ENCODE assay signal across 9 mouse cellular contexts in the genomic region with DNA sequence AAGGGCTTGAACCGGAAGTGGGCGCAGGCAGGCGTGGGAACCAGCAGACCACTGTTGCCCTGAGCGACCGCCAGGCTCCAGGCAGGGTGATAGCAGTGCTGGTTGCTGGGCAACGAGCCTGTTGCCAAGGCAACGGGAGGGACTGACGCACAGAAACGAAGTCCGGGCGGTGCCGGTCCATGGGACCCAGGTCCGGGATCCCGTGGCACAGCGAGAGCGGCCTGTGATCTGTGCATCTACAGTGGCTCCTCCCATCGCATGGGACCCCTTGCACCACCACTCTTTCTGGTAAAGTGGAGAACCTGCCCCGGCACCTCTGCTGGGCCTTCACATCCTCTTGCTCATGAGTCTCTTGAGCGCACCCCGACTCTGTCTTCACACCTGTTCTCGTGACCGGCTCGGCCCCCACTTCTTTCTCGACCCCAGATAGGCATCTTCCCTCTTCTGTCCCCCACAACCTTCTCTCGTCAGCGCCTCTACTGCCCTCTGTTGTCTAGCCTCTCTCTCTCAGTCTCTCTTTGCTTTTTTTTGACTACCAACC. TPM values are rescaled to one million over a fixed set of nuclear protein-coding genes. Genes with fewer than 3 reads are reported as not detected.
DNase-seq lines count a peak whose midpoint lies in the region; ATAC-seq and TF ChIP-seq lines count a peak whose summit lies in the region.
"Had no signal": no experiment of that assay in that cellular context is flagged by ENCODE, and none has a peak within 500 bp of the region (broad histone marks: within the 10 kb centered on the region; RNA-seq: fewer than 3 reads in every experiment).

No protein-coding gene starts in this region.

- no peaks in the 10 kb centered on the region for H3K36me3 ChIP-seq in embryonic facial prominence, embryonic 10.5 days (replicated peaks)
- H3K36me3 ChIP-seq in heart, embryonic 11.5 days (ENCODE audit: control insufficient read depth, insufficient read depth, low read length): no peaks in the 10 kb centered on the region
- H3K36me3 ChIP-seq in kidney, embryonic 14.5 days (ENCODE audit: control insufficient read depth, insufficient read depth, low read length): no peaks in the 10 kb centered on the region
- H3K36me3 ChIP-seq in limb, embryonic 11.5 days (ENCODE audit: control insufficient read depth, insufficient read depth, low read length): no peaks in the 10 kb centered on the region
- H3K36me3 ChIP-seq in midbrain, embryonic 13.5 days: peaks cover 14% of the 10 kb centered on the region
- no peaks in the 10 kb centered on the region for H3K36me3 ChIP-seq in stomach, postnatal 0 days (ENCODE audit: control insufficient read depth, insufficient read depth, low read length)

- WGBS in embryonic facial prominence, embryonic 10.5 days: 3% methylated on average over 26 of the region's 26 CpGs
- WGBS in heart, embryonic 11.5 days (ENCODE audit: insufficient replicate concordance): 4% methylated on average over 26 of the region's 26 CpGs
- WGBS in kidney, embryonic 14.5 days: 3% methylated on average over 26 of the region's 26 CpGs
- 2% methylated on average over 23 of the region's 26 CpGs for WGBS in limb, embryonic 11.5 days
- WGBS in midbrain, embryonic 13.5 days: under 1% methylated on average over 26 of the region's 26 CpGs
- 4% methylated on average over 26 of the region's 26 CpGs for WGBS in stomach, postnatal 0 days

- peak overlapping the region; percentile 55 for H3K4me3 ChIP-seq in embryonic facial prominence, embryonic 10.5 days
- H3K4me3 ChIP-seq in heart, embryonic 11.5 days (ENCODE audit: low read depth, low read length): peak overlapping the region; percentile 26
- peak overlapping the region; percentile 32 for H3K4me3 ChIP-seq in kidney, embryonic 14.5 days (ENCODE audit: low read length)
- H3K4me3 ChIP-seq in limb, embryonic 11.5 days (ENCODE audit: low read depth, low read length): peak overlapping the region; percentile 30
- H3K4me3 ChIP-seq in midbrain, embryonic 13.5 days (replicated peaks): peak overlapping the region; percentile 57
- peak overlapping the region; percentile 24; the same call in 1 of the 2 replicates for H3K4me3 ChIP-seq in stomach, postnatal 0 days (ENCODE audit: low read depth, low read length)
- H3K4me3 ChIP-seq: erythroblast, embryonic 14.5 days had no signal

- H3K4me1 ChIP-seq in embryonic facial prominence, embryonic 10.5 days: peaks cover 18% of the 10 kb centered on the region
- peaks cover 10% of the 10 kb centered on the region for H3K4me1 ChIP-seq in heart, embryonic 11.5 days (ENCODE audit: control insufficient read depth, insufficient read depth, low read length)
- no peaks in the 10 kb centered on the region for H3K4me1 ChIP-seq in kidney, embryonic 14.5 days (ENCODE audit: control insufficient read depth, insufficient read depth, low read length)
- H3K4me1 ChIP-seq in limb, embryonic 11.5 days (ENCODE audit: control insufficient read depth, insufficient read depth, low read length): 0 out of 2 replicates have a peak, but pooled peaks cover 6% of the 10 kb centered on the region
- H3K4me1 ChIP-seq in midbrain, embryonic 13.5 days (replicated peaks): peaks cover 19% of the 10 kb centered on the region
- H3K4me1 ChIP-seq in stomach, postnatal 0 days (replicated peaks; ENCODE audit: control insufficient read depth, insufficient read depth): no peaks in the 10 kb centered on the region

- H3K27ac ChIP-seq in embryonic facial prominence, embryonic 10.5 days (replicated peaks): peak overlapping the region; percentile 66
- no peak overlapping the region for H3K27ac ChIP-seq in heart, embryonic 11.5 days (ENCODE audit: low read depth, low read length)
- no peak overlapping the region for H3K27ac ChIP-seq in kidney, embryonic 14.5 days (ENCODE audit: low read depth, low read length)
- no peak overlapping the region for H3K27ac ChIP-seq in limb, embryonic 11.5 days (replicated peaks; ENCODE audit: low read depth, low read length)
- peak overlapping the region; percentile 92 for H3K27ac ChIP-seq in midbrain, embryonic 13.5 days
- no peak overlapping the region for H3K27ac ChIP-seq in stomach, postnatal 0 days (replicated peaks)

- no peak for TF ChIP-seq EP300 in stomach, postnatal 0 days (optimal IDR thresholded peaks at IDR 0.05)

- H3K9ac ChIP-seq in heart, embryonic 11.5 days (ENCODE audit: low read depth, low read length): no peak overlapping the region
- 0 out of 2 replicates have a peak overlapping the region, but pooled peaks have one; percentile 23 for H3K9ac ChIP-seq in kidney, embryonic 14.5 days (ENCODE audit: low read depth, low read length)
- H3K9ac ChIP-seq in limb, embryonic 11.5 days (ENCODE audit: low read length): no peak overlapping the region
- peak overlapping the region; percentile 65 for H3K9ac ChIP-seq in midbrain, embryonic 13.5 days (replicated peaks)
- H3K9ac ChIP-seq in stomach, postnatal 0 days (ENCODE audit: low read length): no peak overlapping the region

- H3K27me3 ChIP-seq in embryonic facial prominence, embryonic 10.5 days (replicated peaks; ENCODE audit: low read depth, poor library complexity, severe bottlenecking): peaks cover 25% of the 10 kb centered on the region
- peaks cover 13% of the 10 kb centered on the region for H3K27me3 ChIP-seq in heart, embryonic 11.5 days (ENCODE audit: control insufficient read depth, insufficient read depth, low read length)
- no peaks in the 10 kb centered on the region; the same call in 1 of the 2 replicates for H3K27me3 ChIP-seq in kidney, embryonic 14.5 days (ENCODE audit: control insufficient read depth, insufficient read depth, low read length)
- no peaks in the 10 kb centered on the region for H3K27me3 ChIP-seq in limb, embryonic 11.5 days (ENCODE audit: control insufficient read depth, insufficient read depth, low read length)
- H3K27me3 ChIP-seq in midbrain, embryonic 13.5 days: no peaks in the 10 kb centered on the region
- no peaks in the 10 kb centered on the region for H3K27me3 ChIP-seq in stomach, postnatal 0 days (ENCODE audit: control insufficient read depth, insufficient read depth, low read length)

- peak; percentile 68; the same call in 1 of the 2 replicates for ATAC-seq in heart, embryonic 11.5 days (replicated peaks; ENCODE audit: insufficient number of reproducible peaks, low FRiP score, low TSS enrichment)
- peak; percentile 83 for ATAC-seq in kidney, embryonic 14.5 days (ENCODE audit: low FRiP score, low TSS enrichment)
- ATAC-seq in limb, embryonic 11.5 days (ENCODE audit: insufficient number of reproducible peaks, low FRiP score, low TSS enrichment, low read depth): peak; percentile 67
- peak; percentile 93 for ATAC-seq in midbrain, embryonic 13.5 days
- peak; percentile 68 for ATAC-seq in stomach, postnatal 0 days (ENCODE audit: low FRiP score, low TSS enrichment)

- peak; percentile 75 for DNase-seq in adrenal gland, postnatal 36 days
- peak; percentile 85 for DNase-seq in embryonic facial prominence, embryonic 10.5 days (ENCODE audit: low spot score)
- DNase-seq in limb, embryonic 11.5 days (ENCODE audit: low spot score): peak; percentile 80
- peak; percentile 59 for DNase-seq in stomach, postnatal 0 days (ENCODE audit: low spot score)
- DNase-seq in gastrocnemius, postnatal 36 days: no peak

- intact Hi-C loops in gastrocnemius, postnatal 36 days (cut with DNase I): no loop called here

- peaks cover 5% of the 10 kb centered on the region; the same call in 1 of the 2 replicates for H3K9me3 ChIP-seq in embryonic facial prominence, embryonic 10.5 days
- H3K9me3 ChIP-seq in heart, embryonic 11.5 days (replicated peaks; ENCODE audit: control insufficient read depth, low read length): no peaks in the 10 kb centered on the region
- H3K9me3 ChIP-seq in kidney, embryonic 14.5 days (ENCODE audit: control insufficient read depth, low read length): no peaks in the 10 kb centered on the region
- no peaks in the 10 kb centered on the region for H3K9me3 ChIP-seq in limb, embryonic 11.5 days (ENCODE audit: control insufficient read depth, low read length)
- no peaks in the 10 kb centered on the region for H3K9me3 ChIP-seq in midbrain, embryonic 13.5 days
- H3K9me3 ChIP-seq in stomach, postnatal 0 days (ENCODE audit: control insufficient read depth, low read length): no peaks in the 10 kb centered on the region

- TF ChIP-seq CTCF in stomach, postnatal 0 days (IDR thresholded peaks at IDR 0.05; ENCODE audit: low read depth): peak; percentile 29; the same call in 1 of the 2 replicates

- H3K4me2 ChIP-seq in heart, embryonic 11.5 days: peak overlapping the region; percentile 61
- peak overlapping the region; percentile 62 for H3K4me2 ChIP-seq in kidney, embryonic 14.5 days (replicated peaks; ENCODE audit: low read depth, low read length)
- peak overlapping the region; percentile 56 for H3K4me2 ChIP-seq in limb, embryonic 11.5 days (ENCODE audit: low read depth, severe bottlenecking)
- H3K4me2 ChIP-seq in midbrain, embryonic 13.5 days (replicated peaks): peak overlapping the region; percentile 76
- peak overlapping the region; percentile 53 for H3K4me2 ChIP-seq in stomach, postnatal 0 days (replicated peaks; ENCODE audit: low read depth)

RNA-seq across cellular contexts. Expression of gene Syt5, which starts 0.7 kb away (rescaled TPM):
- total RNA-seq in adrenal gland, postnatal 36 days (2021): 1 to 10 TPM; 6.4 to 9.5 TPM
- 4.3 and 5.6 TPM in 2 replicates for polyA plus RNA-seq in embryonic facial prominence, embryonic 10.5 days (2016; fragmentation: Nextera tagmentation; extraction: Ambion mirVana)
- polyA plus RNA-seq in heart, embryonic 11.5 days (2014; fragmentation: Nextera tagmentation; extraction: Ambion mirVana): 0.77 and 1.3 TPM in 2 replicates
- 5.3 and 5.5 TPM in 2 replicates for polyA plus RNA-seq in kidney, embryonic 14.5 days (2014; fragmentation: Nextera tagmentation; extraction: Ambion mirVana)
- polyA plus RNA-seq in limb, embryonic 11.5 days (2014; fragmentation: Nextera tagmentation; extraction: Ambion mirVana): 4.1 and 4.2 TPM in 2 replicates
- polyA plus RNA-seq in midbrain, embryonic 13.5 days (2015; fragmentation: Nextera tagmentation; extraction: Ambion mirVana): 92.2 and 97.8 TPM in 2 replicates
- 6.7 and 7.2 TPM in 2 replicates for polyA plus RNA-seq in stomach, postnatal 0 days (2015; fragmentation: Nextera tagmentation; extraction: Ambion mirVana)
- total RNA-seq in gastrocnemius, postnatal 36 days (2021): not detected

RNA-seq across cellular contexts. Expression of gene Dnaaf3, which starts 14.4 kb away (rescaled TPM):
- total RNA-seq in adrenal gland, postnatal 36 days (2021): 1 to 10 TPM in 1 of 2 experiments, under 1 TPM in 1; 0.70 to 1.2 TPM
- polyA plus RNA-seq in embryonic facial prominence, embryonic 10.5 days (2016; fragmentation: Nextera tagmentation; extraction: Ambion mirVana): 1.9 and 3.0 TPM in 2 replicates
- 0.19 and 0.44 TPM in 2 replicates for polyA plus RNA-seq in heart, embryonic 11.5 days (2014; fragmentation: Nextera tagmentation; extraction: Ambion mirVana)
- 1.3 and 2.4 TPM in 2 replicates for polyA plus RNA-seq in kidney, embryonic 14.5 days (2014; fragmentation: Nextera tagmentation; extraction: Ambion mirVana)
- polyA plus RNA-seq in limb, embryonic 11.5 days (2014; fragmentation: Nextera tagmentation; extraction: Ambion mirVana): 1.9 and 2.4 TPM in 2 replicates
- 1.5 and 2.3 TPM in 2 replicates for polyA plus RNA-seq in midbrain, embryonic 13.5 days (2015; fragmentation: Nextera tagmentation; extraction: Ambion mirVana)
- 0.89 and 0.98 TPM in 2 replicates for polyA plus RNA-seq in stomach, postnatal 0 days (2015; fragmentation: Nextera tagmentation; extraction: Ambion mirVana)
- not detected for total RNA-seq in gastrocnemius, postnatal 36 days (2021)

RNA-seq across cellular contexts. Expression of gene Tnni3, which starts 22.6 kb away (rescaled TPM):
- total RNA-seq in adrenal gland, postnatal 36 days (2021): under 1 TPM; 0.56 to 0.76 TPM
- polyA plus RNA-seq in embryonic facial prominence, embryonic 10.5 days (2016; fragmentation: Nextera tagmentation; extraction: Ambion mirVana): 2.7 and 3.6 TPM in 2 replicates
- polyA plus RNA-seq in heart, embryonic 11.5 days (2014; fragmentation: Nextera tagmentation; extraction: Ambion mirVana): 1,570 and 1,662 TPM in 2 replicates
- polyA plus RNA-seq in kidney, embryonic 14.5 days (2014; fragmentation: Nextera tagmentation; extraction: Ambion mirVana): 4.9 and 8.1 TPM in 2 replicates
- 3.2 and 5.3 TPM in 2 replicates for polyA plus RNA-seq in limb, embryonic 11.5 days (2014; fragmentation: Nextera tagmentation; extraction: Ambion mirVana)
- 1.4 and 2.3 TPM in 2 replicates for polyA plus RNA-seq in midbrain, embryonic 13.5 days (2015; fragmentation: Nextera tagmentation; extraction: Ambion mirVana)
- 24.4 and 30.4 TPM in 2 replicates for polyA plus RNA-seq in stomach, postnatal 0 days (2015; fragmentation: Nextera tagmentation; extraction: Ambion mirVana)
- total RNA-seq in gastrocnemius, postnatal 36 days (2021): under 1 TPM; 0.44 to 0.64 TPM
- polyA plus RNA-seq: erythroblast, embryonic 14.5 days had no signal

RNA-seq across cellular contexts. Expression of gene Tnnt1, which starts 30.5 kb away (rescaled TPM):
- total RNA-seq in adrenal gland, postnatal 36 days (2021): 1 to 10 TPM; 1.0 to 1.8 TPM
- polyA plus RNA-seq in embryonic facial prominence, embryonic 10.5 days (2016; fragmentation: Nextera tagmentation; extraction: Ambion mirVana): 8.3 and 10.4 TPM in 2 replicates
- 260 and 262 TPM in 2 replicates for polyA plus RNA-seq in heart, embryonic 11.5 days (2014; fragmentation: Nextera tagmentation; extraction: Ambion mirVana)
- 13.4 and 20.6 TPM in 2 replicates for polyA plus RNA-seq in kidney, embryonic 14.5 days (2014; fragmentation: Nextera tagmentation; extraction: Ambion mirVana)
- polyA plus RNA-seq in limb, embryonic 11.5 days (2014; fragmentation: Nextera tagmentation; extraction: Ambion mirVana): 59.4 and 64.7 TPM in 2 replicates
- 5.4 and 6.3 TPM in 2 replicates for polyA plus RNA-seq in midbrain, embryonic 13.5 days (2015; fragmentation: Nextera tagmentation; extraction: Ambion mirVana)
- polyA plus RNA-seq in stomach, postnatal 0 days (2015; fragmentation: Nextera tagmentation; extraction: Ambion mirVana): 15.5 and 16.5 TPM in 2 replicates
- 100 to 1,000 TPM; 181 to 818 TPM for total RNA-seq in gastrocnemius, postnatal 36 days (2021)

RNA-seq across cellular contexts. Expression of gene Ppp1r12c, which starts 45.2 kb away (rescaled TPM):
- total RNA-seq in adrenal gland, postnatal 36 days (2021): 100 to 1,000 TPM in 1 of 2 experiments, 10 to 100 TPM in 1; 74.6 to 112 TPM
- polyA plus RNA-seq in embryonic facial prominence, embryonic 10.5 days (2016; fragmentation: Nextera tagmentation; extraction: Ambion mirVana): 35.5 and 40.5 TPM in 2 replicates
- 32.9 and 33.4 TPM in 2 replicates for polyA plus RNA-seq in heart, embryonic 11.5 days (2014; fragmentation: Nextera tagmentation; extraction: Ambion mirVana)
- 50.8 and 51.2 TPM in 2 replicates for polyA plus RNA-seq in kidney, embryonic 14.5 days (2014; fragmentation: Nextera tagmentation; extraction: Ambion mirVana)
- polyA plus RNA-seq in limb, embryonic 11.5 days (2014; fragmentation: Nextera tagmentation; extraction: Ambion mirVana): 40.9 and 46.0 TPM in 2 replicates
- 34.9 and 51.9 TPM in 2 replicates for polyA plus RNA-seq in midbrain, embryonic 13.5 days (2015; fragmentation: Nextera tagmentation; extraction: Ambion mirVana)
- polyA plus RNA-seq in stomach, postnatal 0 days (2015; fragmentation: Nextera tagmentation; extraction: Ambion mirVana): 39.5 and 44.4 TPM in 2 replicates
- 10 to 100 TPM; 18.3 to 19.4 TPM for total RNA-seq in gastrocnemius, postnatal 36 days (2021)

Comparison
In these comparisons a context has a peak if more than half of its experiments do, and no peak if none do; other contexts are left out.
1. DNase-seq: peak in adrenal gland, postnatal 36 days (2 of 2), embryonic facial prominence, embryonic 10.5 days (single experiment), limb, embryonic 11.5 days (single experiment) and stomach, postnatal 0 days (single experiment); none in gastrocnemius, postnatal 36 days (0 of 2).
2. H3K27ac ChIP-seq: peak in embryonic facial prominence, embryonic 10.5 days (single experiment) and midbrain, embryonic 13.5 days (single experiment); none in heart, embryonic 11.5 days (single experiment), kidney, embryonic 14.5 days (single experiment), limb, embryonic 11.5 days (single experiment) and stomach, postnatal 0 days (single experiment).
3. H3K9ac ChIP-seq: peak in kidney, embryonic 14.5 days (single experiment) and midbrain, embryonic 13.5 days (single experiment); none in heart, embryonic 11.5 days (single experiment), limb, embryonic 11.5 days (single experiment) and stomach, postnatal 0 days (single experiment).
4. RNA of gene Syt5, which starts 0.7 kb away (polyA plus RNA-seq): 92.2 to 97.8 TPM in midbrain, embryonic 13.5 days; 6.7 to 7.2 TPM in stomach, postnatal 0 days, 4.3 to 5.6 TPM in embryonic facial prominence, embryonic 10.5 days, 5.3 to 5.5 TPM in kidney, embryonic 14.5 days, 4.1 to 4.2 TPM in limb, embryonic 11.5 days and 0.77 to 1.3 TPM in heart, embryonic 11.5 days; every median in the first group is over 10 times any median in the second.
5. RNA of gene Tnni3, which starts 22.6 kb away (polyA plus RNA-seq): 1,570 to 1,662 TPM in heart, embryonic 11.5 days; 24.4 to 30.4 TPM in stomach, postnatal 0 days, 3.2 to 5.3 TPM in limb, embryonic 11.5 days, 4.9 to 8.1 TPM in kidney, embryonic 14.5 days, 2.7 to 3.6 TPM in embryonic facial prominence, embryonic 10.5 days and 1.4 to 2.3 TPM in midbrain, embryonic 13.5 days; every median in the first group is over 10 times any median in the second.
6. Peak in every context shown above with its lines, with median percentiles within 50 percentile points of each other: H3K4me3 ChIP-seq, ATAC-seq and H3K4me2 ChIP-seq.